Mouse (Mus musculus) gastrocnemius, postnatal 10 days (tissue): ENCODE measurements around the gene Cyp4f16. TPM values are rescaled to one million over a fixed set of nuclear protein-coding genes. Genes with fewer than 3 reads are reported as not detected.
"Not testable (repeated sequence)": the region's sequence is repeated elsewhere in the genome, so short reads cannot be mapped to it uniquely, and the experiment has no call there.

ENCODE experiments used
- DNase-seq: peaks from one replicate; pipeline ENCODE4 v3.0.0; 2021; ENCODE audit warnings: mixed read lengths
- long read RNA-seq, 2 experiments: library from polyadenylated mRNA; stranded (forward); transcript quantifications; one replicate each; pipeline ENCODE4 v2.0.0; 2021
- total RNA-seq, 2 experiments: library from RNA; stranded (reverse); gene quantifications; 2 replicates each; pipeline ENCODE4 v1.2.3; 2021

Gene Cyp4f16
- 1 to 10 TPM; 4.5 to 5.9 TPM for total RNA-seq
- long read RNA-seq, experiment 1, partial matches to known transcripts, result 0 of 5 reads
- long read RNA-seq, experiment 1, other reads (novel, unspliced or antisense), result 0 of 5 reads
- long read RNA-seq, experiment 2, partial matches to known transcripts, result 0 of 2 reads
- long read RNA-seq, experiment 2, other reads (novel, unspliced or antisense), result 0 of 2 reads

- DNase-seq, result peak; percentile 88
These were observed at the start of gene Cyp4f16 for GRCm38 (mm10) chr17:32536051-32536866. Cyp4f16 (plus strand) TSS chr17:32536558.

- peak; percentile 8 for DNase-seq
These were observed 43.9 kb upstream of the Cyp4f16 start for GRCm38 (mm10) chr17:32492349-32492980.

GRCm38 (mm10) chr17:32494601-32495000 is 41.8 kb upstream of the Cyp4f16 start:
- DNase-seq, result peak; percentile 59

GRCm38 (mm10) chr17:32500511-32500910 is 35.8 kb upstream of the Cyp4f16 start:
- DNase-seq, result not testable (repeated sequence)

- DNase-seq, result no peak
These were observed 35.3 kb upstream of the Cyp4f16 start for GRCm38 (mm10) chr17:32501051-32501450.

GRCm38 (mm10) chr17:32503111-32503510 is 33.2 kb upstream of the Cyp4f16 start:
- DNase-seq, result no peak

GRCm38 (mm10) chr17:32505851-32506728 is 30.3 kb upstream of the Cyp4f16 start, which contains the start of gene Cyp4f17:
Cyp4f17 (plus strand) TSS chr17:32506050.
- DNase-seq, result peak; percentile 25

- DNase-seq, result peak; percentile 13
These were observed 29.6 kb upstream of the Cyp4f16 start for GRCm38 (mm10) chr17:32506729-32507245.

- no peak for DNase-seq
These were observed 20.2 kb upstream of the Cyp4f16 start for GRCm38 (mm10) chr17:32516126-32516525.

GRCm38 (mm10) chr17:32521981-32522380 is 14.4 kb upstream of the Cyp4f16 start:
- no peak for DNase-seq

- DNase-seq, result no peak
These were observed 14.0 kb upstream of the Cyp4f16 start for GRCm38 (mm10) chr17:32522386-32522785.

- no peak for DNase-seq
These were observed 13.5 kb upstream of the Cyp4f16 start for GRCm38 (mm10) chr17:32522816-32523215.

- no peak for DNase-seq
These were observed 12.5 kb upstream of the Cyp4f16 start for GRCm38 (mm10) chr17:32523895-32524294.

- DNase-seq, result not testable (repeated sequence)
These were observed 10.0 kb upstream of the Cyp4f16 start for GRCm38 (mm10) chr17:32526341-32526740.

GRCm38 (mm10) chr17:32527748-32528147 is 8.6 kb upstream of the Cyp4f16 start:
- no peak for DNase-seq

- peak; percentile 84 for DNase-seq
These were observed 7.7 kb upstream of the Cyp4f16 start for GRCm38 (mm10) chr17:32528408-32529337.

- not testable (repeated sequence) for DNase-seq
These were observed 4.0 kb upstream of the Cyp4f16 start for GRCm38 (mm10) chr17:32532356-32532755.

- DNase-seq, result no peak
These were observed 2.3 kb upstream of the Cyp4f16 start for GRCm38 (mm10) chr17:32534068-32534467.

- peak; percentile 30 for DNase-seq
These were observed 501 bp downstream of the Cyp4f16 start for GRCm38 (mm10) chr17:32536867-32537250.

GRCm38 (mm10) chr17:32544792-32545191 is 8.4 kb downstream of the Cyp4f16 start:
- not testable (repeated sequence) for DNase-seq

GRCm38 (mm10) chr17:32550377-32550776 is 14.0 kb downstream of the Cyp4f16 start:
- not testable (repeated sequence) for DNase-seq
